Mouse (Mus musculus) MEL (cell line): Measurements from ENCODE around the gene Soga1. TPM values are rescaled to one million over a fixed set of nuclear protein-coding genes. Genes with fewer than 3 reads are reported as not detected.

Experiments
- DNase-seq: peaks from one replicate; pipeline ENCODE4 v3.0.0; 2011; ENCODE audit warnings: low read depth, low spot score
- H3K27ac ChIP-seq: 2 replicates; pipeline ENCODE4 v1.5.1; 2012; ENCODE audit warnings: low read depth, mild to moderate bottlenecking, control low read depth, low read length, moderate library complexity; ENCODE audit not compliant: control insufficient read depth
- H3K27me3 ChIP-seq, 2 experiments: fragments of 150-350 bp in 1 of 2; sonication (generic) in 1 of 2; 2 replicates each; pipeline ENCODE4 v1.6.1; 2012; ENCODE audit warnings: low read length in 2 of 2, mild to moderate bottlenecking in 2 of 2, improper control_type of control experiment in 1 of 2, moderate library complexity in 1 of 2; ENCODE audit not compliant: insufficient read depth in 2 of 2, control insufficient read depth in 1 of 2
- H3K36me3 ChIP-seq, 2 experiments: 2 replicates each; pipeline ENCODE4 v1.6.1; 2012 to 2014; ENCODE audit warnings: low read length in 2 of 2, improper control_type of control experiment in 1 of 2, inconsistent platforms in 1 of 2, mild to moderate bottlenecking in 1 of 2; ENCODE audit not compliant: insufficient read depth in 2 of 2, control insufficient read depth in 1 of 2
- H3K4me1 ChIP-seq, 2 experiments: fragments of 150-350 bp in 1 of 2; sonication (generic) in 1 of 2; 2 replicates each; pipeline ENCODE4 v1.6.1; 2012; ENCODE audit warnings: low read length in 2 of 2, improper control_type of control experiment in 1 of 2, mild to moderate bottlenecking in 1 of 2; ENCODE audit not compliant: insufficient read depth in 2 of 2, control insufficient read depth in 1 of 2
- H3K4me3 ChIP-seq, 2 experiments: fragments of 150-350 bp in 1 of 2; sonication (generic) in 1 of 2; 2 replicates each; pipeline ENCODE4 v1.5.1; 2012; ENCODE audit warnings: low read depth in 2 of 2, low read length in 2 of 2, mild to moderate bottlenecking in 2 of 2, moderate library complexity in 2 of 2, control low read depth in 1 of 2, improper control_type of control experiment in 1 of 2; ENCODE audit not compliant: control insufficient read depth in 1 of 2, insufficient read depth in 1 of 2
- H3K79me2 ChIP-seq: 2 replicates; pipeline ENCODE4 v1.6.1; 2012; ENCODE audit warnings: mild to moderate bottlenecking, low read length, moderate library complexity; ENCODE audit not compliant: control insufficient read depth, poor library complexity, insufficient read depth
- H3K9ac ChIP-seq: 2 replicates; pipeline ENCODE4 v1.6.1; 2012; ENCODE audit warnings: low read depth, mild to moderate bottlenecking, control low read depth, low read length, moderate library complexity; ENCODE audit not compliant: control insufficient read depth, poor library complexity, severe bottlenecking
- H3K9me3 ChIP-seq: fragments of 150-350 bp; sonication (generic); replicated peaks from 2 replicates; pipeline ENCODE4 v1.6.1; 2012; ENCODE audit warnings: mild to moderate bottlenecking, low read length, improper control_type of control experiment, moderate library complexity; ENCODE audit not compliant: insufficient read depth
- BHLHE40 ChIP-seq: IDR thresholded peaks from 2 replicates; pipeline ENCODE4 v1.6.1; 2012; ENCODE audit warnings: low read depth, mild to moderate bottlenecking, inconsistent platforms, low read length, improper control_type of control experiment, borderline replicate concordance
- CHD2 ChIP-seq: IDR thresholded peaks from 2 replicates; pipeline ENCODE4 v1.6.1; 2011; ENCODE audit warnings: low read length, improper control_type of control experiment
- EP300 ChIP-seq, 2 experiments: IDR thresholded peaks; 2 replicates each; pipeline ENCODE4 v1.6.1; 2011; ENCODE audit warnings: improper control_type of control experiment in 2 of 2, low read length in 2 of 2, low read depth in 1 of 2, mild to moderate bottlenecking in 1 of 2
- JUND ChIP-seq: IDR thresholded peaks from 2 replicates; pipeline ENCODE4 v1.6.1; 2011; ENCODE audit warnings: low read depth, mild to moderate bottlenecking, improper control_type of control experiment, low read length
- KAT2A ChIP-seq: conservative IDR thresholded peaks from 2 replicates; pipeline ENCODE4 v1.6.1; 2012; ENCODE audit warnings: low read depth, low read length, improper control_type of control experiment, inconsistent platforms
- MAFK ChIP-seq: IDR thresholded peaks from 2 replicates; pipeline ENCODE4 v1.6.1; 2011; ENCODE audit warnings: low read depth, mild to moderate bottlenecking, low read length, improper control_type of control experiment, borderline replicate concordance
- MAX ChIP-seq: IDR thresholded peaks from 2 replicates; pipeline ENCODE4 v1.6.1; 2011; ENCODE audit warnings: low read length, improper control_type of control experiment
- NELFE ChIP-seq: IDR thresholded peaks from 2 replicates; pipeline ENCODE4 v1.6.1; 2011; ENCODE audit warnings: low read depth, low read length, improper control_type of control experiment
- NRF1 ChIP-seq: IDR thresholded peaks from 2 replicates; pipeline ENCODE4 v1.6.1; 2014; ENCODE audit warnings: low read depth, mild to moderate bottlenecking, inconsistent platforms, low read length, improper control_type of control experiment, moderate library complexity; ENCODE audit not compliant: poor library complexity, insufficient read depth, severe bottlenecking
- POLR2A ChIP-seq, 2 experiments: IDR thresholded peaks; 2 replicates each; pipeline ENCODE4 v1.6.1; 2011 to 2012; ENCODE audit warnings: low read length in 2 of 2, mild to moderate bottlenecking in 2 of 2, control low read depth in 1 of 2, improper control_type of control experiment in 1 of 2, low read depth in 1 of 2, moderate library complexity in 1 of 2; ENCODE audit not compliant: control insufficient read depth in 1 of 2, insufficient read depth in 1 of 2, poor library complexity in 1 of 2
- POLR2AphosphoS2 ChIP-seq: IDR thresholded peaks from 2 replicates; pipeline ENCODE4 v1.6.1; 2011; ENCODE audit warnings: low read length, improper control_type of control experiment
- RAD21 ChIP-seq: IDR thresholded peaks from 2 replicates; pipeline ENCODE4 v1.6.1; 2011; ENCODE audit warnings: mild to moderate bottlenecking, low read depth, low read length, improper control_type of control experiment
- RCOR1 ChIP-seq: IDR thresholded peaks from 2 replicates; pipeline ENCODE4 v1.6.1; 2012; ENCODE audit warnings: low read depth, mild to moderate bottlenecking, inconsistent platforms, low read length, improper control_type of control experiment
- SIN3A ChIP-seq: IDR thresholded peaks from 2 replicates; pipeline ENCODE4 v1.6.1; 2012; ENCODE audit warnings: low read length, improper control_type of control experiment, inconsistent platforms
- SMC3 ChIP-seq: IDR thresholded peaks from 2 replicates; pipeline ENCODE4 v1.6.1; 2011; ENCODE audit warnings: low read depth, low read length, improper control_type of control experiment
- TBP ChIP-seq: IDR thresholded peaks from 2 replicates; pipeline ENCODE4 v1.8.0; 2011; ENCODE audit warnings: low read depth, low read length, improper control_type of control experiment
- UBTF ChIP-seq: IDR thresholded peaks from 2 replicates; pipeline ENCODE4 v1.6.1; 2012; ENCODE audit warnings: low read depth, mild to moderate bottlenecking, inconsistent platforms, low read length, improper control_type of control experiment, moderate library complexity, borderline replicate concordance; ENCODE audit not compliant: insufficient read depth
- USF2 ChIP-seq, 2 experiments: IDR thresholded peaks; 2 replicates each; pipeline ENCODE4 v1.6.1; 2011 to 2012; ENCODE audit warnings: improper control_type of control experiment in 2 of 2, low read length in 2 of 2, borderline replicate concordance in 1 of 2, inconsistent platforms in 1 of 2, low read depth in 1 of 2, mild to moderate bottlenecking in 1 of 2; ENCODE audit not compliant: insufficient read depth in 1 of 2
- ZC3H11A ChIP-seq: IDR thresholded peaks from 2 replicates; pipeline ENCODE4 v1.6.1; 2012; ENCODE audit warnings: low read depth, mild to moderate bottlenecking, inconsistent platforms, low read length, improper control_type of control experiment
- ZKSCAN1 ChIP-seq: IDR thresholded peaks from 2 replicates; pipeline ENCODE4 v1.6.1; 2012; ENCODE audit warnings: low read depth, mild to moderate bottlenecking, inconsistent platforms, low read length, improper control_type of control experiment, moderate library complexity
- ZMIZ1 ChIP-seq: IDR thresholded peaks from 2 replicates; pipeline ENCODE4 v1.6.1; 2012; ENCODE audit warnings: low read depth, mild to moderate bottlenecking, inconsistent platforms, low read length, improper control_type of control experiment, moderate library complexity
- ZNF384 ChIP-seq: IDR thresholded peaks from 2 replicates; pipeline ENCODE4 v1.6.1; 2012; ENCODE audit warnings: low read depth, mild to moderate bottlenecking, inconsistent platforms, low read length, improper control_type of control experiment
- polyA plus RNA-seq, 2 experiments: library from polyadenylated mRNA; stranded (reverse) in 1 of 2; unstranded in 1 of 2; fragments of >175 nt in 1 of 2; fragments of >200 nt in 1 of 2; gene quantifications; 2 replicates each; pipeline versions ENCODE4 v1.2.1 to v1.2.4; 2012; ENCODE audit warnings: low replicate concordance in 2 of 2, low read depth in 1 of 2; ENCODE audit not compliant: insufficient read length in 2 of 2, insufficient read depth in 1 of 2, missing spikeins in 1 of 2
- total RNA-seq: library from RNA; depleted of rRNA; stranded (reverse); fragments of 300-350 nt; gene quantifications from 2 replicates; pipeline ENCODE4 v1.2.3, GENCODE M21; 2012

Soga1 gene
- total and polyA plus RNA-seq, 3 experiments, result 0.50 to 2.0 TPM; not detected in 1

DNA sequence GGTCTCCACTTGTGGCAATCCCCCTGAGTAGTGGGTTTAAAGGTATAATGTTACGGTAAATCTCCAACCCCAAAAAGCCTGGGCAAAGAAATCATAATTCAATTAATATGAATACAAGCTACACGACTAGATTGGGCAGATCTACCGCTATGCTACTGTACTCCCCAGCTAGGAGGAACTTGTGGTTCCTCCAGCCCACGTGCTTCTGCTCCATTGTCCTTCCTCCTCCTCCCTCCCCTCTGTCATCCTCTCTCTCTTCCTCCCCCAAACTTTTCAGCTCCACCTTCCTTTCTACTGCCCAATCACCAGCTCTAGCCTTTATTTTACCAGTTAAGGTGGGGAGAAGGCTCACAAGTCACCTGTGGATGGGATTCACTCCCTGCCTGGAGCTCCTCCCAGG, 29.2 kb upstream of the Soga1 start (continued):
- TF ChIP-seq UBTF (no peak), TBP (no peak), POLR2A (IDR thresholded peaks at IDR 0.05; ENCODE audit: control insufficient read depth in 1 of 2, insufficient read depth in 1 of 2, low read depth in 1 of 2, low read length in 2 of 2, poor library complexity in 1 of 2) (no peak), SMC3 (no peak), POLR2AphosphoS2 (no peak), RAD21 (no peak), ZKSCAN1 (no peak), NRF1 (no peak), BHLHE40 (no peak), EP300 (IDR thresholded peaks at IDR 0.05; ENCODE audit: low read depth in 1 of 2, low read length in 2 of 2) (no peak), ZMIZ1 (no peak)

DNA sequence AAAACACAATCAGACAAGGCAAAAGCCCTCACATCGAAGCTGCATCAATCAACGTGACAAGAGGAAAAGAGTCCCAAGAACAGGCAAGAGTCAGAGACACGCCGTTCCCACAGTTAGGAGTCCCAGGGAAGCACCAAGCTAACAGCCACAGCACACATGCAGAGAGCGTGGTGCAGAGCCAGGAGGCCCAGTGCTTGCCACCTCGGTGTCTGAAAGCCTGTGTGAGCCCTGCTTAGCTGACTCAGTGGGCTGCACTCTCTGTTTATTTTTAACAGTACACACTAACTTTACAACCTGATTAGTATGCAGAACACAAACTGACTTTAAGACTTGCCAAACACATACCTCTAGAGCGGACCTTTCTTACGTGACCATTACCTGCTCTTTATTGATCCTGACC, 25.4 kb upstream of the Soga1 start:
- no peak overlapping the region for H3K4me3 ChIP-seq
- no peak for DNase-seq

DNA sequence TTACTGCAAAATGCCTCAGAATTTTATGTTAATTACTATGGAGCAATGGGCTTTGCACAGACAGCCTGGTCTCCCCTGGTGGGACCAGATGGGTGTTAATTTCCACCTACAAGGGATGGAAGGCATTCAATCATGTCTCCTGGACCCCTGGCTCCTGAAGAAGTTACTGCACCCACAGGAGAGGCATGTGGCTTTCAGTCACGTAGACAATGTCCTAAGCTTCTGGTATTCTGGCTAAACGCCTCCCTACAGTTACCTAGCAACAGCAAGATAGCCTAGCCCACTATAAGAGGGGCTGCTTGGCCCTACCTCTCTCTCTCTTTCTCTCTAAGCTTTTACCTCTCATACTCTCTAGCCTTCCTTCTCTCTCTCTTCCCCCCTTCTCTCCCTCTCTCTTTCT, 23.2 kb upstream of the Soga1 start:
- Histone ChIP-seq H3K27me3 (no peaks in the 10 kb centered on the region), H3K79me2 (no peaks in the 10 kb centered on the region), H3K4me1 (no peaks in the 10 kb centered on the region), H3K9ac (no peak overlapping the region), H3K9me3 (no peaks in the 10 kb centered on the region), H3K4me3 (no peak overlapping the region), H3K36me3 (peaks cover 0 to 6% of the 10 kb centered on the region in 2 experiments; a peak in 2 of 4 replicates), H3K27ac (no peak overlapping the region)
- TF ChIP-seq JUND (no peak), POLR2AphosphoS2 (no peak), UBTF (no peak), POLR2A (IDR thresholded peaks at IDR 0.05; ENCODE audit: control insufficient read depth in 1 of 2, insufficient read depth in 1 of 2, low read depth in 1 of 2, low read length in 2 of 2, poor library complexity in 1 of 2) (no peak), MAX (no peak), ZNF384 (no peak), CHD2 (no peak), ZC3H11A (no peak), RAD21 (no peak), USF2 (IDR thresholded peaks at IDR 0.05; ENCODE audit: borderline replicate concordance in 1 of 2, insufficient read depth in 1 of 2, low read depth in 1 of 2, low read length in 2 of 2) (no peak), KAT2A (no peak), NRF1 (no peak), RCOR1 (no peak), SIN3A (no peak), BHLHE40 (no peak)
- no peak for DNase-seq

More for the DNA sequence above, 25.4 kb upstream of the Soga1 start:
- Histone ChIP-seq H3K9me3 (no peaks in the 10 kb centered on the region), H3K9ac (no peak overlapping the region), H3K36me3 (peaks cover 3 to 6% of the 10 kb centered on the region in 2 experiments), H3K79me2 (no peaks in the 10 kb centered on the region), H3K27me3 (no peaks in the 10 kb centered on the region), H3K27ac (no peak overlapping the region), H3K4me1 (no peaks in the 10 kb centered on the region; a peak in 1 of 4 replicates)
- no peak for TF ChIP-seq JUND
- TF ChIP-seq MAFK, result no peak
- TF ChIP-seq NELFE, result no peak
